Mouse (Mus musculus): Measurements from ENCODE around the gene Epha2. TPM values are rescaled to one million over a fixed set of nuclear protein-coding genes. Genes with fewer than 3 reads are reported as not detected.
A peak's percentile ranks its signal among the peaks of the same experiment; 100 is the strongest.

Epha2 gene
- polyA plus RNA-seq, 1 experiment from 2014 or later, result 2.0 TPM

DNA sequence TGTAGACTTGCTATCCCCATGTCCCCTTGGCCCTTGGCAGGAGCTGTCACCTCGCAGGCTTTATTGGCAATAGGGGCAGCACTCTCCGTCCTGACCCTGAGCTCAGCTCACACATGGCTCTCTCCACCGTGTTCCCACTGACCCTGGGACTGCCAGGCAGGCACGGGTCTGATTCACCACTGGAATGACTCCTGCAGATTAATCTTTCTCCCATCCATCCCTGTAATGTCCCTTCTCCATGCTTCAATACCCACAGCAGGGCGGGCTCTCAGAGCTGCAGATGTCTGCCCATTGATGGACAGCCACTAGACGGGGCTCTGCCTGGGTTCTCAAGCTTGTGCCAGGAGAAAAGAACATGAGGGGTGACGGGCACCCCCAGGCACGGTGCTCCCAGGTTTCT lies 64.1 kb downstream of the Epha2 start:
- Histone ChIP-seq H3K9me3 (no peaks in the 10 kb centered on the region), H3K4me3 (replicated peaks) (no peak overlapping the region), H3K36me3 (replicated peaks) (no peaks in the 10 kb centered on the region), H3K27ac (no peak overlapping the region), H3K27me3 (peaks cover 73% of the 10 kb centered on the region), H3K4me2 (no peak overlapping the region), H3K4me1 (peaks cover 10% of the 10 kb centered on the region), H3K9ac (no peak overlapping the region)
- 57% methylated on average over 8 of the region's 8 CpGs for WGBS
- ATAC-seq (ENCODE audit: low FRiP score), result no peak

GRCm38 (mm10) chr4:141365876-141366275 lies 64.8 kb downstream of the Epha2 start:
- Histone ChIP-seq H3K4me1 (peaks cover 9% of the 10 kb centered on the region), H3K36me3 (replicated peaks) (no peaks in the 10 kb centered on the region), H3K27ac (no peak overlapping the region), H3K4me3 (replicated peaks) (no peak overlapping the region), H3K9me3 (no peaks in the 10 kb centered on the region), H3K9ac (no peak overlapping the region), H3K27me3 (peaks cover 80% of the 10 kb centered on the region), H3K4me2 (no peak overlapping the region)
- WGBS, result 67% methylated on average over 7 of the region's 7 CpGs
- ATAC-seq (ENCODE audit: low FRiP score), result no peak

DNA sequence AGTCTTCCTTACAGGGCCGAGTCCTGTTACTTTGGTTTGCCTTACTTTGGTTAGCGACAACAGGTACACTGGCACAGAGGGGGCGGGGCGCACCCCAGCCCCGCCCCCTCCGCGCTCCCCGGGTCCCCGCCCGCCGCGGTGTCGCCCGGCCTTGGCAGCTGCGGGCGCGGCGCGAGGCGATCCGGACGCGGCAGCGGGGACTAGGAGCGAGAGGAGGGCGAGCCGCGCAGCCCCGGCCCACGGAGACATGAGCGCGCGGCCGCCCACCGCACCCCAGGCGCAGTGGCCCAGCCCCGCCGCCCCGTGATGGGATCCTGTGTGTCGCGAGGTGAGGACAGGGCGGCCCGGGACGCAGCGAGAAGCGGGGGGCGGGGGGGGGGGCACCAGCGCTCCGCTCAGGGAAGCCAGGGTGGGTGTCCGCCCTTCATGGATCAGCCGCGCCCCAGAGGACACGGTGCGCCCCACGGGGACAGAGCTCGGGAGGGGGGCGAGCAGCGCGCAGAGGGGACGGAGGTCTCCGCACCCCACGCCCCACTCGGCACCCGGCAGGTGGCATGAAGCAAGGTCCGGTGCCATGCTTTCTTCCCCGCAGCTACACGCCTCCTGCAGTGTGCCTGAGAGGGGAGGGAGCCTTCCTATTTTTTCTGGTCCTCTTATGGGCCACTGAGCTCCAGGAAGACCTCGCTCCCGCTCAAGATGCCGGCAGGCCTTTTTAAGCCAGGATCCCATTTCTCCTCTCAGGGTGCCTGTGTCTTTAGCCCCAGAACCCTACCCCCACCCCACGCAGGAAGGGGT lies 67.2 kb downstream of the Epha2 start, which contains the start of gene Fam131c:
Gene Fam131c, plus strand, starts transcription at position 224 of the 795 bp plus-strand sequence.
- Histone ChIP-seq H3K4me3 (replicated peaks) (peak within 1 kb of the TSS; percentile 54), H3K4me1 (peaks cover 9% of the 10 kb centered on the region), H3K9ac (peak within 1 kb of the TSS; percentile 67), H3K36me3 (replicated peaks) (no peaks in the 10 kb centered on the region), H3K27me3 (peaks cover 74% of the 10 kb centered on the region), H3K4me2 (peak within 1 kb of the TSS; percentile 98), H3K9me3 (no peaks in the 10 kb centered on the region), H3K27ac (no peak within 1 kb of the TSS)
- under 1% methylated on average over 46 of the region's 71 CpGs for WGBS
- ATAC-seq (ENCODE audit: low FRiP score), result peak; percentile 57

DNA sequence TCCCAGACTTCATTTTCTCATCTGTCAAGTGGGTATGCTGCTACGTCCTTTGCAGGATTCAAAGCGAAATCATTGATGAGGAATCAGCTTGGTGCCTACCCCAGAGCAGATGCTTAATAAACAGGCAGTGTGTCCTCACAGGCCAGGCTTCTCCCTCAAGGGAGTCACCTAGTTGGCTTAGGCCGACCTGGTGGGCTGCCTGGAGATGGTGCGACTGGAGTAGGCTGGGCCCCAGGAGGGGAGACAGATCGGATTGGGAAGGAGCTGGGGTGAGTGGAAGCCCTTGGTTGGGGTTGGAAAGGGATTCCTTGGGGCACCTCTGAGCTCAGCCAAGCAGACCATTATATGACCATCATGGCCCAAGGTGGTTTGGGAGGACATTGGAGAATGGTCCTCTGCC lies 71.4 kb downstream of the Epha2 start:
- no peak for ATAC-seq (ENCODE audit: low FRiP score)
- H3K9ac ChIP-seq, result no peak overlapping the region
- H3K4me2 ChIP-seq, result no peak overlapping the region
- H3K27ac ChIP-seq, result no peak overlapping the region
- no peaks in the 10 kb centered on the region for H3K9me3 ChIP-seq
- H3K36me3 ChIP-seq (replicated peaks), result no peaks in the 10 kb centered on the region
- H3K27me3 ChIP-seq, result peaks cover 36% of the 10 kb centered on the region
- no peak overlapping the region for H3K4me3 ChIP-seq (replicated peaks)
- WGBS, result 98% methylated on average over 5 of the region's 5 CpGs
- H3K4me1 ChIP-seq, result peaks cover 9% of the 10 kb centered on the region

Small RNAs within 50 kb of the gene (microRNA-seq; reads per million reads assigned to microRNA genes)
- gene Gm25690, result not detected

Other genes with a start within 250 kb of the Epha2 start
- 15.4 and 17.4 TPM in 2 replicates for gene Crocc, start 240.7 kb upstream of the Epha2 start, polyA plus RNA-seq (2016; fragmentation: Nextera tagmentation; extraction: Ambion mirVana)
- gene Necap2, start 222.9 kb upstream of the Epha2 start, polyA plus RNA-seq (2016; fragmentation: Nextera tagmentation; extraction: Ambion mirVana), result 52.7 and 56.8 TPM in 2 replicates
- gene Spata21, start 212.9 kb upstream of the Epha2 start, polyA plus RNA-seq (2016; fragmentation: Nextera tagmentation; extraction: Ambion mirVana), result 0.26 TPM in 1 of 2 replicates, not detected in the other
- 32.2 and 36.4 TPM in 2 replicates for gene Szrd1, start 161.5 kb upstream of the Epha2 start, polyA plus RNA-seq (2016; fragmentation: Nextera tagmentation; extraction: Ambion mirVana)
- 24.7 and 26.9 TPM in 2 replicates for gene Fbxo42, start 153.3 kb upstream of the Epha2 start, polyA plus RNA-seq (2016; fragmentation: Nextera tagmentation; extraction: Ambion mirVana)
- 6.5 and 7.0 TPM in 2 replicates for gene Rsg1, start 87.3 kb upstream of the Epha2 start, polyA plus RNA-seq (2016; fragmentation: Nextera tagmentation; extraction: Ambion mirVana)
- gene Arhgef19, start 61.7 kb upstream of the Epha2 start, polyA plus RNA-seq (2016; fragmentation: Nextera tagmentation; extraction: Ambion mirVana), result 1.9 and 2.6 TPM in 2 replicates
- 1.00 and 1.1 TPM in 2 replicates for gene Fam131c, start 67.0 kb downstream of the Epha2 start, polyA plus RNA-seq (2016; fragmentation: Nextera tagmentation; extraction: Ambion mirVana)
- not detected in 2 replicates for gene Clcnka, start 97.5 kb downstream of the Epha2 start, polyA plus RNA-seq (2016; fragmentation: Nextera tagmentation; extraction: Ambion mirVana)
- gene Clcnkb, start 114.8 kb downstream of the Epha2 start, polyA plus RNA-seq (2016; fragmentation: Nextera tagmentation; extraction: Ambion mirVana), result not detected in 2 replicates
- gene Hspb7, start 119.5 kb downstream of the Epha2 start, polyA plus RNA-seq (2016; fragmentation: Nextera tagmentation; extraction: Ambion mirVana), result not detected in 2 replicates
- not detected in 2 replicates for gene Srarp, start 134.9 kb downstream of the Epha2 start, polyA plus RNA-seq (2016; fragmentation: Nextera tagmentation; extraction: Ambion mirVana)
- 58.6 and 61.2 TPM in 2 replicates for gene Zbtb17, start 143.4 kb downstream of the Epha2 start, polyA plus RNA-seq (2016; fragmentation: Nextera tagmentation; extraction: Ambion mirVana)
- 20.3 and 20.9 TPM in 2 replicates for gene Spen, start 237.4 kb downstream of the Epha2 start, polyA plus RNA-seq (2016; fragmentation: Nextera tagmentation; extraction: Ambion mirVana)